Mouse (Mus musculus): ENCODE data around the gene Sod3.

DNA sequence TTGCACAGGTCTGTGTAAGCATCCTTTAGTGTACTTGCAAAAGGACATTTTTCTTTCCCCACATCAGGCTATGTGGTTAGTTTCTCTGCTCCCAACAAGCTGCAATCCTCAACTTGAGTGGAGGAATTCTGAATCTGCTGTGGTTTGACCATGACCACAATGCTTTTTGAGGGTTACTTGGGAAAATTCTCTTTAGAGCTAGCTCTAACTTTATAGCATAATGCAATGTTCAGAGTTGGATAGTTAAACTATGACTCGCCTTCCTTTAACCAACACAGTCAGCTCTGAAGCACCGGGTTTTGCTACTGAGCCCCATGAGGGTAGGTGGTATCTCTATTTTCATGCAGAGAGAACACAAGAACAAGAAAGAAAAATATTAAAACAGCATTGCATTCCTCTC is 12.0 kb upstream of the Sod3 start:
- TF ChIP-seq EP300 (optimal IDR thresholded peaks at IDR 0.05) (no peak), CTCF (IDR thresholded peaks at IDR 0.05; ENCODE audit: low read depth) (no peak)
